9 mouse cellular contexts compared by ENCODE assay signal in the genomic region with DNA sequence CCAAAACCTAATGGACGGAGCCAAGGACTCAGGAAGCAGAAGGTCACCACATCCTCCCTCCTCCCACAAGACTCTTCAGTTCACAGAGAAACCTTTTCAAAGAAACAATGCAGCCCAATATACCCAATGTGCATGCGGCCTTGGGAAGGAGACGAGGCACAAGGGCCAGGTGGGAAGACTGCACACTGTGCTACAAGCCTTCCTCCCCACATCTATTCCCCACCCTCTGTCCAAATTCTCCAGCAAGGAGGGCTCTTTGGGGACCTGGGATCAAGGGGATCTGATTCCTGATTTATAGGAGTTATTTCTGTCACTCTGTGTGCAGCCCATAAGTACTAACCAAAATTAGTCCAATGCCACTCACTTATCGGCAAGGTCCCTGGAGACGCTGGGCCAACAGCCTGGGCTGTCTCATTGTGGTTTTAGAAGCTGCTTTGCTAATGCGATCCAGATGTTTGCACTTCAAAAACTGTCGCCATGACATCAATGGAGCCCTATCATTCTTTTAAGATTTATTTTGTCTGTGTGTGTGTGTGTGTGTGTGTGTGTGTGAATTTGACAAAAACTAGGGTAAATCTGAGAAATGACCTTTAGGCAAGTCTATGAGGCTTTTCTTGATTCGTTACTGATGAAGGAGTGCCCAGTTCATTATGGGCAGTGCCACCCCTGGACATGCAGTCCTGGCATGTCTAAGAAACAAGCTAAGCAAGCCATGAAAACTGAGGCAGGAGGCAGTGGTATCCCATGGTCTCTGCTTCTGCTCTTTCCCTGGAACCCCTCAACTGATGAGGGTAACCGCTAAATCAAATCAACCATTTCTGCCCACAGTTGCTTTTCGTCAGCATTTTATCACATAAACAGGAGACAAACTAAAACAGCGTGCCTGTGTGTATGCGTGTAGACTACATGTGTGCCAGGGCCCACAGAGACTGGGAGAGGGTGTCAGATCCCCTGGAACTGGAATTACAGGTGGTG.
DNase-seq lines count a peak whose midpoint lies in the region; ATAC-seq and TF ChIP-seq lines count a peak whose summit lies in the region.
"Had no signal": no experiment of that assay in that cellular context is flagged by ENCODE, and none has a peak within 500 bp of the region (broad histone marks: within the 10 kb centered on the region; RNA-seq: fewer than 3 reads in every experiment).

No protein-coding gene starts in this region.

- peak; percentile 70; the same call in 1 of the 2 replicates for ATAC-seq in limb, embryonic 11.5 days (ENCODE audit: insufficient number of reproducible peaks, low FRiP score, low TSS enrichment, low read depth)
- ATAC-seq in neural tube, embryonic 15.5 days (ENCODE audit: low FRiP score), result no peak
- no peak for ATAC-seq in megakaryocyte progenitor cell, adult 5-6 weeks (replicated peaks; ENCODE audit: poor library complexity)

- H3K27ac ChIP-seq in left cerebral cortex, adult 2 months, result peak overlapping the region; percentile 89
- peak overlapping the region; percentile 90 for H3K27ac ChIP-seq in forebrain, embryonic 10.5 days
- H3K27ac ChIP-seq in limb, embryonic 11.5 days (replicated peaks; ENCODE audit: low read depth, low read length), result no peak overlapping the region
- peak overlapping the region; percentile 95 for H3K27ac ChIP-seq in neural tube, embryonic 15.5 days (replicated peaks)

- WGBS in forebrain, embryonic 10.5 days, result 76% methylated on average over 12 of the region's 12 CpGs
- WGBS in limb, embryonic 11.5 days, result 41% methylated on average over 12 of the region's 12 CpGs
- 72% methylated on average over 12 of the region's 12 CpGs for WGBS in neural tube, embryonic 15.5 days

- H3K4me2 ChIP-seq in limb, embryonic 11.5 days (ENCODE audit: low read depth, severe bottlenecking), result no peak overlapping the region
- H3K4me2 ChIP-seq in neural tube, embryonic 15.5 days, result peak overlapping the region; percentile 56

- no peaks in the 10 kb centered on the region for H3K27me3 ChIP-seq in forebrain, embryonic 10.5 days (ENCODE audit: poor library complexity, severe bottlenecking)
- H3K27me3 ChIP-seq in limb, embryonic 11.5 days (ENCODE audit: control insufficient read depth, insufficient read depth, low read length), result no peaks in the 10 kb centered on the region
- H3K27me3 ChIP-seq in neural tube, embryonic 15.5 days (replicated peaks), result no peaks in the 10 kb centered on the region
- H3K27me3 ChIP-seq: Patski had no signal

- no peak overlapping the region for H3K9ac ChIP-seq in limb, embryonic 11.5 days (ENCODE audit: low read length)
- H3K9ac ChIP-seq in neural tube, embryonic 15.5 days (replicated peaks), result peak overlapping the region; percentile 57; the same call in 1 of the 2 replicates

- no peaks in the 10 kb centered on the region for H3K9me3 ChIP-seq in forebrain, embryonic 10.5 days
- no peaks in the 10 kb centered on the region for H3K9me3 ChIP-seq in limb, embryonic 11.5 days (ENCODE audit: control insufficient read depth, low read length)
- no peaks in the 10 kb centered on the region for H3K9me3 ChIP-seq in neural tube, embryonic 15.5 days (replicated peaks)

- DNase-seq in left cerebral cortex, adult 2 months (ENCODE audit: extremely low spot score in 1 of 2, low spot score in 2 of 2), result no peak
- DNase-seq in left cerebral cortex, postnatal 36 days (ENCODE audit: low spot score in 2 of 2), result no peak
- no peak for DNase-seq in forebrain, embryonic 10.5 days (ENCODE audit: extremely low spot score, low spot score)
- peak; percentile 72 for DNase-seq in limb, embryonic 11.5 days (ENCODE audit: low spot score)
- no peak for DNase-seq in frontal cortex, adult 2 months (ENCODE audit: extremely low spot score in 1 of 2, low spot score in 1 of 2)
- no peak for DNase-seq in gastrocnemius, postnatal 4 days (ENCODE audit: low spot score in 2 of 2)

- no peaks in the 10 kb centered on the region for H3K36me3 ChIP-seq in forebrain, embryonic 10.5 days (replicated peaks)
- H3K36me3 ChIP-seq in limb, embryonic 11.5 days (ENCODE audit: control insufficient read depth, insufficient read depth, low read length), result no peaks in the 10 kb centered on the region
- H3K36me3 ChIP-seq in neural tube, embryonic 15.5 days, result no peaks in the 10 kb centered on the region

- H3K4me3 ChIP-seq in left cerebral cortex, adult 2 months, result no peak overlapping the region
- no peak overlapping the region for H3K4me3 ChIP-seq in forebrain, embryonic 10.5 days
- H3K4me3 ChIP-seq in limb, embryonic 11.5 days (ENCODE audit: low read depth, low read length), result no peak overlapping the region
- H3K4me3 ChIP-seq in neural tube, embryonic 15.5 days (replicated peaks), result no peak overlapping the region

- intact Hi-C loops in left cerebral cortex, adult 2 months (cut with DNase I), result loop anchor here (5.0 kb wide), 1 partner anchor 86 kb away; no protein-coding TSS in a partner anchor
- intact Hi-C loops in left cerebral cortex, postnatal 36 days (cut with DNase I), result loop anchor here (5.0 kb wide), 1 partner anchor 86 kb away; no protein-coding TSS in a partner anchor

- TF ChIP-seq CTCF in left cerebral cortex, adult 2 months (IDR thresholded peaks at IDR 0.05), result no peak

- peaks cover 68% of the 10 kb centered on the region for H3K4me1 ChIP-seq in forebrain, embryonic 10.5 days
- H3K4me1 ChIP-seq in limb, embryonic 11.5 days (ENCODE audit: control insufficient read depth, insufficient read depth, low read length), result peaks cover 32% of the 10 kb centered on the region
- peaks cover 58% of the 10 kb centered on the region for H3K4me1 ChIP-seq in neural tube, embryonic 15.5 days
